Mouse (Mus musculus): ENCODE data around the gene Snf8.

Snf8 gene

GRCm38 (mm10) chr11:96074351-96075176 is 39.9 kb downstream of the Snf8 start:
- no peak for DNase-seq (ENCODE audit: low spot score)

- no peak for DNase-seq (ENCODE audit: low spot score)
Measured at GRCm38 (mm10) chr11:96075177-96075508, 40.5 kb downstream of the Snf8 start.

- peak; percentile 92 for DNase-seq (ENCODE audit: low spot score)
Measured at GRCm38 (mm10) chr11:96075509-96076220, 41.0 kb downstream of the Snf8 start, which contains the start of gene Atp5g1. Atp5g1 (minus strand) TSS chr11:96075670.

GRCm38 (mm10) chr11:96076221-96077105 is 41.8 kb downstream of the Snf8 start:
- no peak for DNase-seq (ENCODE audit: low spot score)

GRCm38 (mm10) chr11:96080736-96081135 is 46.1 kb downstream of the Snf8 start:
- DNase-seq (ENCODE audit: low spot score) = no peak

- no peak for DNase-seq (ENCODE audit: low spot score)
Measured at GRCm38 (mm10) chr11:96082682-96083081, 48.0 kb downstream of the Snf8 start.

- no peak for DNase-seq (ENCODE audit: low spot score)
Measured at GRCm38 (mm10) chr11:96087981-96088380, 53.3 kb downstream of the Snf8 start.

GRCm38 (mm10) chr11:96091073-96091472 is 56.4 kb downstream of the Snf8 start:
- no peak for DNase-seq (ENCODE audit: low spot score)

- DNase-seq (ENCODE audit: low spot score) = no peak
Measured at GRCm38 (mm10) chr11:96092674-96093291, 58.1 kb downstream of the Snf8 start.

GRCm38 (mm10) chr11:96093361-96093760 is 58.7 kb downstream of the Snf8 start:
- DNase-seq (ENCODE audit: low spot score) = peak; percentile 10
